In the genomic region with DNA sequence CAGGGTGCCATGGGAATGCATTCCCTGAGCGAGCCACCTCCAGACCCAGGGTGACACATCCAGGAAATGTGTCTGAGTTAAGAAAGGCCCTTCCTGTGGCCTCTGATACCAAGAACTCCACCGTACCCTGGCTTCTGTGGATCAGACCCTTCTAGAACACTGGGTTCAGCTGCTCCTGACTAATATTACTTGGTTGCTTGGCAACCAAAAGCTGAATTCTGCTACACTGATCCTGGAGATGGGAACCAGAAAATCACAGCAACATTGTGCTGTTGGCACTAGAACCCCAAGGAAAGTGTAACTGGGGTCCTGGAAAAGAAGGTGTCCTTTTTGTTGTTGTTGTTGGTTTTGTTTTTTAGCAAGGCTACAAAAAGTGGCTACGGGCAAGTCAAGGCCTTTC, we compare ENCODE assay signal across 23 mouse cellular contexts.
"Had no signal": no experiment of that assay in that cellular context is flagged by ENCODE, and none has a peak within 500 bp of the region (broad histone marks: within the 10 kb centered on the region; RNA-seq: fewer than 3 reads in every experiment).

No protein-coding gene starts in this region.

- DNase-seq: kidney, adult 2 months; kidney, postnatal 25 days; left cerebral cortex, postnatal 4 days; liver, postnatal 0 days; lung, embryonic 14.5 days; right cerebral cortex, postnatal 14 days; right cerebral cortex, postnatal 4 days; spleen, adult 18-20 months; thymus, adult 2 months; thymus, postnatal 14 days; thymus, postnatal 4 days had no signal

- H3K4me2 ChIP-seq: limb, embryonic 12.5 days; limb, embryonic 15.5 days; liver, embryonic 11.5 days; lung, embryonic 14.5 days; midbrain, embryonic 13.5 days; neural tube, embryonic 13.5 days; stomach, embryonic 15.5 days had no signal

- ATAC-seq: intestine, postnatal 0 days; liver, postnatal 0 days; lung, postnatal 0 days; midbrain, embryonic 13.5 days had no signal

- H3K27ac ChIP-seq: kidney, postnatal 0 days; limb, embryonic 12.5 days; limb, embryonic 15.5 days; liver, embryonic 14.5 days; macrophage; midbrain, embryonic 13.5 days; neural tube, embryonic 13.5 days; stomach, embryonic 15.5 days had no signal

- H3K4me3 ChIP-seq: limb, embryonic 12.5 days; limb, embryonic 15.5 days; midbrain, embryonic 13.5 days; myocyte; neural tube, embryonic 13.5 days; stomach, embryonic 15.5 days had no signal

- H3K9ac ChIP-seq: limb, embryonic 12.5 days; limb, embryonic 15.5 days; liver, embryonic 14.5 days; liver, postnatal 0 days; lung, embryonic 14.5 days; midbrain, embryonic 13.5 days; neural tube, embryonic 13.5 days; stomach, embryonic 15.5 days had no signal

- H3K36me3 ChIP-seq: stomach, embryonic 15.5 days had no signal

- H3K27me3 ChIP-seq: limb, embryonic 12.5 days; limb, embryonic 15.5 days; midbrain, embryonic 13.5 days; neural tube, embryonic 13.5 days; stomach, embryonic 15.5 days had no signal

- H3K9me3 ChIP-seq: limb, embryonic 12.5 days; limb, embryonic 15.5 days; midbrain, embryonic 13.5 days; neural tube, embryonic 13.5 days; stomach, embryonic 15.5 days had no signal
